Mouse (Mus musculus) G1E (cell line): Measurements from ENCODE around the gene Rab10. TPM values are rescaled to one million over a fixed set of nuclear protein-coding genes. Genes with fewer than 3 reads are reported as not detected.
"Not testable (repeated sequence)": the region's sequence is repeated elsewhere in the genome, so short reads cannot be mapped to it uniquely, and the experiment has no call there.

Source experiments
- ATAC-seq: 2 replicates; pipeline ENCODE4 v1.8.0; 2016; ENCODE audit warnings: mild to moderate bottlenecking; ENCODE audit not compliant: insufficient number of reproducible peaks, poor library complexity, low FRiP score, severe bottlenecking; ENCODE audit errors: extremely low read depth
- DNase-seq: peaks from one replicate; pipeline ENCODE4 v3.0.0; 2012; ENCODE audit warnings: low spot score
- H3K27me3 ChIP-seq: 2 replicates; pipeline ENCODE4 v1.6.1; 2012; ENCODE audit warnings: mild to moderate bottlenecking, low read length, inconsistent platforms; ENCODE audit not compliant: insufficient read depth
- H3K36me3 ChIP-seq: replicated peaks from 2 replicates; pipeline ENCODE3; 2012; ENCODE audit warnings: mild to moderate bottlenecking, inconsistent platforms
- H3K4me1 ChIP-seq: 2 replicates; pipeline ENCODE4 v1.6.1; 2012; ENCODE audit warnings: low read depth, low read length, inconsistent platforms, mixed read lengths; ENCODE audit not compliant: insufficient read depth
- H3K4me3 ChIP-seq: 2 replicates; pipeline ENCODE4 v1.5.1; 2012; ENCODE audit warnings: low read depth, mild to moderate bottlenecking, inconsistent platforms, low read length, moderate library complexity, mixed read lengths
- H3K9me3 ChIP-seq: replicated peaks from 2 replicates; pipeline ENCODE4 v1.6.1; 2012; ENCODE audit warnings: inconsistent platforms
- CTCF ChIP-seq: IDR thresholded peaks from 2 replicates; pipeline ENCODE4 v1.5.1; 2012; ENCODE audit warnings: low read depth, low read length, inconsistent platforms, mixed read lengths
- GATA1 ChIP-seq: IDR thresholded peaks from 2 replicates; pipeline ENCODE4 v1.6.1; 2012; ENCODE audit warnings: borderline replicate concordance, low read length, inconsistent platforms, mixed read lengths
- GATA2 ChIP-seq: IDR thresholded peaks from 2 replicates; pipeline ENCODE4 v1.6.1; 2012; ENCODE audit warnings: low read depth, low read length, inconsistent platforms, borderline replicate concordance
- POLR2AphosphoS5 ChIP-seq: IDR thresholded peaks from 2 replicates; pipeline ENCODE4 v1.6.1; 2012; ENCODE audit warnings: low read depth, low read length, inconsistent platforms; ENCODE audit not compliant: insufficient replicate concordance
- TAL1 ChIP-seq: conservative IDR thresholded peaks from 2 replicates; pipeline ENCODE4 v1.6.1; 2012; ENCODE audit warnings: low read depth, low read length, inconsistent platforms, mixed read lengths
- polyA plus RNA-seq: library from polyadenylated mRNA; stranded (reverse); fragments of >175 nt; gene quantifications from 2 replicates; pipeline ENCODE4 v1.2.3, GENCODE M21; 2012
- total RNA-seq, 2 experiments: library from RNA; stranded (forward) in 1 of 2; stranded (reverse) in 1 of 2; fragments of 200-1000 nt in 1 of 2; fragments of >200 nt in 1 of 2; fragmentation: Nextera tagmentation in 1 of 2; gene quantifications; 2 replicates each; pipeline ENCODE4 v1.2.3; 2014 to 2017

The Rab10 gene
- total and polyA plus RNA-seq, 3 experiments: 50.0 to 156 (median 131) TPM

DNA sequence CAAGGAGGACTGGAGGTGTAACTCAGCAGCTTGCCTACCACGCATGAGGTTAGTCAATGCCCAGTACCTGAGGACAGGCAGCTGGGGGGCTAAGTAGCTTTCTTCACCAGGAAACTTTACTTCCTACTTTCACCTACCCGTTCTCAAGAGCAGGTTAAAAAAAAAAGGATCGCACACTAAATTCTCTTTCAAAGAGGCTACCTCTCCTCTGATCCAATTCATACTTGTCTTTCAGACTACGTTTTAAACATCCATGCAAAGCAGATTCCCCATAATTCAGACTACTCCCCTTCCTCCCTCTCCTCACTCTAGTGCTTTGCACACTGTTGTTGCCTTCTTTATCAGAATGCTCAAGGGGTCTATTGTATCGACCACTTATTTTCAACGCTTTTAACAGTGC lies 2.2 kb downstream of the Rab10 start:
- no peak for ATAC-seq
- Histone ChIP-seq H3K27me3 (no peaks in the 10 kb centered on the region), H3K9me3 (no peaks in the 10 kb centered on the region), H3K4me3 (peak overlapping the region; percentile 79), H3K36me3 (peaks cover 26% of the 10 kb centered on the region), H3K4me1 (peaks cover 35% of the 10 kb centered on the region)
- no peak for DNase-seq
- TF ChIP-seq POLR2AphosphoS5 (no peak), GATA2 (no peak), GATA1 (no peak), TAL1 (no peak), CTCF (no peak)

DNA sequence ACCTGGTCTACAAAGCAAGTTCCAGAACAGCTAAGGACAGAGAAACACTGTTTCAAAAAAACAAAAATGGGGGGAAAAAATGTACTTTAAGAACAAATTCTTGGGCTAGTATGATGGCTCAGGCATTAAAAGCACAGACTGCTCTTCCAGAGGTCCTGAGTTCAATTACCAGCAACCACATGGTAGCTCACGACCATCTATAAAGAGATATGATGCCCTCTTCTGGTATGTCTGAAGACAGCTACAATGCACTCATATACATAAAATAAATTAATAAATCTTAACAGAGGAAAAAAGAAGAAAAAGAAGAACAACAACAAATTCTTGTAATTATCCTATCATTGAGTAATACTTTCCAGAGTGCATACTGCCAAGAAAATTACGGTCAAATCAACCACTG lies 4.5 kb downstream of the Rab10 start:
- ATAC-seq: no peak
- no peak for TF ChIP-seq GATA2
- TF ChIP-seq TAL1: no peak
- TF ChIP-seq GATA1: no peak
- peaks cover 34% of the 10 kb centered on the region for H3K4me1 ChIP-seq
- H3K36me3 ChIP-seq: peaks cover 37% of the 10 kb centered on the region
- no peak overlapping the region for H3K4me3 ChIP-seq
- H3K9me3 ChIP-seq: no peaks in the 10 kb centered on the region
- DNase-seq: no peak
- no peaks in the 10 kb centered on the region for H3K27me3 ChIP-seq

DNA sequence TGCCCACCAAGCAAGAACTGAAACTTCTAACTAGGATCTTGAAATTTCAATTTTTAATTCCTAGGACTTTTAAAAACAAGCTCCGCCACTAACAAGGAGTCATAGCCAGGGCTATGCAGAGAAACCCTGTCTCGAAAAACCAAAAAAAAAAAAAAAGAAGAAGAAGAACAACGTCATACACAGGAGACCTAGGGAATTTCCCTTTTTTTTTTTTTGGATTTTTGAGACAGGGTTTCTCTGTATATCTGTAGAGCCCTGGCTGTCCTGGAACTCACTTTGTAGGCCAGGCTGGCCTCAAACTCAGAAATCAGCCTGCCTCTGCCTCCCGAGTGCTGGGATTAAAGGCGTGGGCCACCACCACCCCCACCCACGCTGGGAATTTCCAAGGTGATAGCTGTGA lies 12.1 kb downstream of the Rab10 start:
- H3K4me3 ChIP-seq, DNase-seq, ATAC-seq, H3K27me3 ChIP-seq, H3K9me3 ChIP-seq: not testable (repeated sequence)
- H3K4me1 ChIP-seq: peaks cover 39% of the 10 kb centered on the region
- peaks cover 42% of the 10 kb centered on the region for H3K36me3 ChIP-seq

DNA sequence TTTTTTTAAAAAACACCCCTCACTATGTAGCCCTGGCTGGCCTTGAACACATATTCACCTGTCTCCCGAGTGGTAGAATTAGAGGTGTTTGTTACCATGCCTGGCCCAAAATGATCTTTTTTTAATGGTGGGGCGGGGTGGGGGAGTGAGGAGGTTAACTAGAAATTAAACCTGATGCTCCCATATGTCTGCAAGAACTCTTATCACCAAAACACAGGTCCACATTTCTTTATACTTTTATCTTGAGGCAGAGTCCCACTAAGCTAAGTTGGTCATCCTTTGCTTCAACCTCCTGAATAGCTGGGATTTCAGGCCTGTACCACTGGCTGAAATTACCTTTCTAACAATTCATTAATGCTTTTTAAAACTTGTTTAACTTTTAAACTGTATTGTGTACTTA lies 13.7 kb downstream of the Rab10 start:
- no peaks in the 10 kb centered on the region for H3K27me3 ChIP-seq
- DNase-seq (no peak), ATAC-seq (peak; percentile 42; the same call in 1 of the 2 replicates)
- H3K9me3 ChIP-seq: no peaks in the 10 kb centered on the region
- peaks cover 49% of the 10 kb centered on the region for H3K4me1 ChIP-seq
- TF ChIP-seq TAL1 (peak; percentile 52), GATA1 (no peak), GATA2 (no peak), CTCF (no peak), POLR2AphosphoS5 (no peak)
- peaks cover 42% of the 10 kb centered on the region for H3K36me3 ChIP-seq
- no peak overlapping the region for H3K4me3 ChIP-seq

DNA sequence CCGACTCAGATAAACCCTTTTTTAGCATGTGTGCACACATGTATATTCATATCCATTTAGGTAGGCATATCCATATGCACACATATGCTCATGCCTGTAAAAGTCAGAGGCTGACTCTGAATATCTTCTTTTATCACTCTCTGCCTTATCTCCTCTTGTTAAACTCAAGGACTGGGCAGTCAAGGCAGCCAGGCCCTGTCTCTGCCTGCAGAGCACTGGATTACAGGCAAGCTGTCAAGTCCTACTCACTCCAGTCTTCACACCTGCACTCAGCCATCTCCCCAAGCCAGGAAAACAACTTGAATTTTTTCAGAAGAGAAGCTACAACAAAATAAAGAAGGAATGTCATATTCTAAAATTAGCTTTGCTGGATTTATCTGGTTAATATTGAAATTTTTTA lies 17.9 kb downstream of the Rab10 start:
- TF ChIP-seq CTCF (no peak), GATA1 (no peak), TAL1 (0 out of 2 replicates have a peak, but pooled peaks have one; percentile 13), GATA2 (no peak), POLR2AphosphoS5 (no peak)
- DNase-seq (no peak), ATAC-seq (peak; percentile 30)
- Histone ChIP-seq H3K4me3 (no peak overlapping the region), H3K27me3 (no peaks in the 10 kb centered on the region), H3K4me1 (peaks cover 55% of the 10 kb centered on the region), H3K36me3 (peaks cover 28% of the 10 kb centered on the region), H3K9me3 (no peaks in the 10 kb centered on the region)

DNA sequence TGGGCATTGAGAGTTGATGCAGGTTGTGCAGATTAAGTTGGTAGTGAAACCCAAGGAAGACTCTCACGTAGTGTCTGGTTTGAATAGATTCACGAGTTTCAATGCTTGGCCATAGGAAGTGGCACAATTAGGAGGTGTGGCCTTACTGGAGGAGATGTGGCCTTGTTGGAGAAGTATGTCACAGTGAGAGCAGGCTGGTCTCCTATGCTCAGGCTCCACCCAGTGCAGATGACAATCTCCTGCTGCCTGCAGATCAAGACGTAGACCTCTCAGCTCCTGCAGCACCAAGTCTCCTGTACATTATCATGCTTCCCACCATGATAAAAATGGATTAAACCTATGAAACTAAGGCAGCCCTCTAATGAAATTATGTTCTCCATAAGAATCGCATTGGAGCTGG lies 18.7 kb downstream of the Rab10 start:
- Histone ChIP-seq H3K4me1 (peaks cover 47% of the 10 kb centered on the region), H3K4me3 (peak overlapping the region; percentile 16; the same call in 1 of the 2 replicates), H3K9me3 (no peaks in the 10 kb centered on the region), H3K36me3 (peaks cover 25% of the 10 kb centered on the region), H3K27me3 (no peaks in the 10 kb centered on the region)
- no peak for DNase-seq
- peak; percentile 94 for ATAC-seq
- TF ChIP-seq GATA1 (no peak), POLR2AphosphoS5 (no peak), CTCF (no peak), GATA2 (no peak), TAL1 (no peak)

DNA sequence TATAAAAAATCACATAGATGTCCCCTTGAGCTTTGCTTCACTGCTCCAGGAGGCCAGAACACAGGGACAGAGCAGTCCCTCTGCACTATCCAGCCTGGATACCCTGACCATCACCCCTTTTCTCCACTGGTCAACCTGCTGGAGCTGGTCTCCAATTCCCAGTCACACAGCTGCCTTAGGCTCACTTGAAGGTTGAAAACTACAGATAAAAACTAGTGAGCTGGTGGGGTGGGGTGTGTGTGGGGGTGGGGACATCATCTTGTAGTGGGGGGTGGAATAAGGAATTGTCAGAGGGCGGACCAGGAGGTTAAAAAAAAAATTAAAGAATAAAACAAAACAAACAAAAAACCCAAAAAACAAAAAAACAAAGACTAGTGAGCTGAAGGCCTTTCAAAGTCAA lies 21.3 kb downstream of the Rab10 start:
- TF ChIP-seq POLR2AphosphoS5: no peak
- no peak for TF ChIP-seq GATA2
- TF ChIP-seq TAL1: no peak
- TF ChIP-seq GATA1: no peak
- no peak for TF ChIP-seq CTCF
- ATAC-seq (no peak), DNase-seq (no peak)
- no peaks in the 10 kb centered on the region for H3K9me3 ChIP-seq
- no peaks in the 10 kb centered on the region for H3K27me3 ChIP-seq
- peaks cover 20% of the 10 kb centered on the region for H3K36me3 ChIP-seq
- H3K4me1 ChIP-seq: peaks cover 55% of the 10 kb centered on the region
- H3K4me3 ChIP-seq: no peak overlapping the region; the same call in 1 of the 2 replicates
